Mouse (Mus musculus): ENCODE measurements around the gene Ankib1. TPM values are rescaled to one million over a fixed set of nuclear protein-coding genes. Genes with fewer than 3 reads are reported as not detected.
A peak's percentile ranks its signal among the peaks of the same experiment; 100 is the strongest.
"Not testable (repeated sequence)": the region's sequence is repeated elsewhere in the genome, so short reads cannot be mapped to it uniquely, and the experiment has no call there.

Ankib1 gene
- total RNA-seq (2021), result 100 to 1,000 TPM; 103 to 105 TPM

- DNase-seq, result peak; percentile 91 to 92
Measured at GRCm38 (mm10) chr5:3802433-3803291, at the start of gene Ankib1, which contains the start of gene Krit1. TSS of gene Ankib1 (minus strand) at chr5:3802925. TSS of gene Krit1 (plus strand) at chr5:3803184.

DNA sequence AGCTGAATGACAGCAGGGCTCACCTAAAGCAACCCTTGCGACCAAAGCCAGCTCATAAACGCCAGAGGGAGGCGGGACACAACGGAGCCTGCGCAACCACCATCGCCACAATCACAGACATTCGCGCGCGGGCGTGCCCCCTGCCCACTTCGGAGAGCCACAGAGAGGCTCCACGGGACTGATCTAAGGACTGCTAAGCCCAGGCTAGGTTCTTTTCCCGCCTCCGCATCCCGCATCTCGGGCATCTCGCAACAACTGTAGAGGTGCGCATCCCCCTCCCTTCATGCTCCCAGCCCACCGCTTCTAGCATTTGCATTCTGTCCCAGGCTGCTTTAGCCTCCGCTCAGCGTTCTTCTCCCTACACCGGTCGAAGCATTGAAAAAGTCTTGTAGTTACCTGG, 42.3 kb upstream of the Ankib1 start, which contains the start of gene Lrrd1:
Gene Lrrd1 (plus strand): TSS at position 148 of the 400 bp plus-strand sequence.
- DNase-seq, result peak; percentile 2 to 10

DNA sequence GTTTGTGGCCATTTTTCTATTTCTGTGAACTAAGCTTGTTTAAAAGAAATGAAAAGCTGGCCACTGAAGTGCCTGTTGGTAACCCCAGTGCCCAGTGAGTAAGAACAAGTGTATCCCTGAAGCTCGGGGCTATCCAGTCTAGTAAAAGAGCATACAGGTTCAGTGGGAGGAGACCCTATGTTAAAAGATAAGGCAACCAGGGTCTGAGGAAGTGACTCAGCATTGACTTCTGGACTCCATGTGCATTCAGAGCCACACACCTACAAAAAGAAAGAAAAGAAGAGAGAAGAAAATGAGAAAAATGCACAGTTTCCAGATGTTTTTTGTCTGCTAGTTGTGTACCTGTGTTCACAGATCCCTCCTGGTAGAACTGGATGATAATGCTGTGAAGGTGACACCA, 31.4 kb upstream of the Ankib1 start:
- DNase-seq, result no peak

GRCm38 (mm10) chr5:3808472-3808871, 5.7 kb upstream of the Ankib1 start:
- no peak for DNase-seq

- DNase-seq, result no peak
Measured at GRCm38 (mm10) chr5:3803292-3804165, 804 bp upstream of the Ankib1 start.

DNA sequence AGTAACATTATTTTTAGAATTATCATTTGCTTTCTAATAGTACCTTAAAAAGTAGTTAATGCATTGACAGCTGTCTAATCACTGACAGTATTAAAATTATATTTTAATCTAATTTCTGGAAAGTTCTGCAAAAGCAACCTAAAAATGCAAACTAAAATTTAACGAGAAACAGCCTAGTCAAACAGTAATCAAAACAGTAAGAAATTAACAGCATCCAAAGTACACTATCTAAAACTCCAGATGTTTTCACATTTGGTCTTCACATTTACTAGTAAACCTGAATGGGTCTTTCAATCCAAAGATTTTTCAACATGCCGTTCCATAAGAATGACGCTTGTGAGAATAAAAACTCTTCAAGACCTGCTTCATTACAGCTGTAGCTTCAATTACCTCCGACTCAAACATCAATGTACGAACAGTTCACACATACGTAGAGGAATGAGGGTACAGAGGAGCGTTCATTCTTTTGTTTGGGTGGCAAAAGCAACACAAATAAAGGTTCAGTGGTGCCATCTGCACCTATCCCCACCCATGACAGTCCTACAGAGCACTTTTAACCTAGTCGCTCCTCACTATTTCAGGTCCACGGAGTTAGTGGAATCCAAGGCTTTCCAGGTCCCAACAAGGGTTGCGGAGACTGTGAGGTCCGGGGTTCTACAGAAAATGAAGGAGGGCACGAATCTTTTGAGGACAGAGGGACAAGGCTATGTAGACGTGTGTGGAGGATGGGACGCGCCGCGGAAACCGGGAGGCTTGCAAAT, 873 bp downstream of the Ankib1 start:
- no peak for DNase-seq

DNA sequence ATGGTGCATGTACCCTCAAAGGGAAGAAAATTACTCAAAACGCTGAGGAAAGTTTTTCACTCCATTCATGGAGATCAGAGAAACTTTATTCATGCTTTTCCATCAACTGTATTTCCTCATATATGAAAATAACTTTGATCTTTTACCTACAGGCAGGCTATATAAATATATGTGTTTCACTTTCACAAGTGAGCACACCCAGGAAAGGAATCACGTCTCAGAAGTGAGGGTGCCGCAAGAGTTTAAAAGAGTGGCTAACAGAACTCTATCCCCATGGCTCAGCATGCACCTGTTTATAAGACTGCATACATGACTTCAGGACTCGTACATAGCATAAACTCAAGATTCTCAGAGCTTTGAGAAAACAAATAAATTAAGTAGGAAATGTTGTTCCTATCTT, 1.8 kb downstream of the Ankib1 start:
- DNase-seq, result no peak

DNA sequence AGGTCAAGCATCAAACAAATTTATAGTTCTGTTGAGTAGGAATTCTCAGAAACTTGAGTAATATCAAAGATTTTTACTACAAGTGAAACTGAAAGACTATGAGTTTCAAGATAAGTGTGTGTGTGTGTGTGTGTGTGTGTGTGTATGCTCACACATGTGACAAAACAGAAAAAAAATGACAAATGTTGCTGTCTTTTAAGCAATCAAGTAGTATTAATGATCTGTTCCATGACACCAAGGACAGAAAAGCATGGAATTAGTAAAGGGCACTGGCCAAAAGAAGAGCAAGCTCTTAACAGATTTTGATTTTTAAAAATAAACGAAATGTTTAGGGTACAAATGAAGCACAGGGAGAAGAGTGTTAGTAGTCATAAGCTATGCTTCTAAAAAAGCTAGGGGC, 2.7 kb downstream of the Ankib1 start:
- DNase-seq, result no peak

DNA sequence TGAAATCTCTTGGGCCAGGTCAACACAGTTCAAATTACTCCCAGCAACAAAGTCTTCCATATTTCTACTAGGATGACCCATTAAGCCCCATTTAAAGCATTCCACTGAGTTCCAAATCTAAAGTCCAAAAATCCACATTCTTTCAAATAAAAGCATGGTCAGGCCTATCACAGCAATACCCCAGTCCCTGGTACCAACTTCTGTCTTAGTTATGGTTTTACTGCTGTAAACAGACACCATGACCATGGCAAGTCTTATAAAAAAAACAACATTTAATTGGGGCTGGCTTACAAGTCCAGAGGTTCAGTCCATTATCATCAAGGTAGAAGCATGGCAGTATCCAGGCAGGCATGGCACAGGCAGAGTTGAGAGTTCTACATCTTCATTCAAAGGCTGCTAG, 4.1 kb downstream of the Ankib1 start:
- DNase-seq, result not testable (repeated sequence)

- DNase-seq, result not testable (repeated sequence)
Measured at GRCm38 (mm10) chr5:3797101-3797500, 5.6 kb downstream of the Ankib1 start.

DNA sequence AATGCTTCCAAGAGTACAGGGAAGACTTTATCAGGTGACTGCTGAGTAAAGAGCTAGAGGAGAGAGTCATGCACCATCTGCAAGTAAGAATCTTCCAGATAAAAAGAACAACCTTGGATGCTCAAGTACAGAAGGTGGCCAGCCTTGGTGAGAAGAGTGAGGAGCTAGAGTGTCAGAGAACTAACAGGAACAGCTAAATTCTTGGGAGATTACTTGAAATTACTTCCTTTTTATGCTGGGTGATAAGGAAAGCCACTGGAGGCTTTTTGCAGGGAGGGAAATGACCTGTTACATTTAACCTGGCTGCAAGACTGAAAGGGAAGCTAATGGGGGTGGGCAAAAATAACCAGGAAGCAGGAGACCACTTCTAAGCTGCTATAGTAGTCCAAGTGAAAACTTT, 11.7 kb downstream of the Ankib1 start:
- no peak for DNase-seq

DNA sequence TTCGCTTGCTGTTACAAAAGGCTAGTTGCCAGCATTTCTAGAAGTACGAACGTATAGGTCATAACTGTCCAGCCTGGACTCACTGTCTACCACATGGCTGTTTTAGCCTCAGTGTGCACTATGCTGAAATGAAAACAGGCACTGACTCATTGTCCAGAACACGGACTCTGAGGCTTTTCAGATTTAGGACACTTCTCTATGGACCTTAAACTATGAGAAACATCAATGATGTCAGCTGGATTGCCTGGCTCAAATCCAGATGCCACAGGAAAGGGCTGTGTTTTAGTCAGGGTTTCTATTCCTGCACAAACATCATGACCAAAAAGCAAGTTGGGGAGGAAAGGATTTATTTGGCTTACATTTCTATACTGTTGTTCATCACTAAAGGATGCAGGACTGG, 15.2 kb downstream of the Ankib1 start:
- DNase-seq, result no peak

GRCm38 (mm10) chr5:3784751-3785496, 17.8 kb downstream of the Ankib1 start:
- no peak for DNase-seq

- no peak for DNase-seq
Measured at GRCm38 (mm10) chr5:3783947-3784681, 18.6 kb downstream of the Ankib1 start.

- no peak for DNase-seq
Measured at GRCm38 (mm10) chr5:3782670-3783069, 20.1 kb downstream of the Ankib1 start.

DNA sequence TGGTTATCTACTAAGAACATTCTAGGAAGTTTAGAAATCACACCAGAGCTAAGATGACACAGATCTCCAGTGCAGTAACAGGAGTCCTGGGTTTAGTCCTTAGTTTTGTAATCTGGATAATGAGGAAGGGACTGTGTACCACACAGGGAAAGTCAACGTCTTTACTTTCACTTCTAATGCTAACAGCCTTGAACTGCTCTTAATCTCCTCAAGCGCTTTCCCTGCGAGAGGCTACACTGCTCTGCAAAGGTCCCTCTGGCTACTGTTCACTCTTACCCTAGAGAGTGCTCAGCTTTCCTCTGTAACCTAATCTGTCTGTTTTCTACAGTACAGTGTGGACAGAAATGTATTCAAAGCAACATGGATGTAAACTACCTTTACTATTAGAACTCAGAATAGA, 30.7 kb downstream of the Ankib1 start:
- no peak for DNase-seq

GRCm38 (mm10) chr5:3771512-3771911, 31.2 kb downstream of the Ankib1 start:
- DNase-seq, result no peak

GRCm38 (mm10) chr5:3750536-3750935, 52.2 kb downstream of the Ankib1 start:
- not testable (repeated sequence) for DNase-seq

DNA sequence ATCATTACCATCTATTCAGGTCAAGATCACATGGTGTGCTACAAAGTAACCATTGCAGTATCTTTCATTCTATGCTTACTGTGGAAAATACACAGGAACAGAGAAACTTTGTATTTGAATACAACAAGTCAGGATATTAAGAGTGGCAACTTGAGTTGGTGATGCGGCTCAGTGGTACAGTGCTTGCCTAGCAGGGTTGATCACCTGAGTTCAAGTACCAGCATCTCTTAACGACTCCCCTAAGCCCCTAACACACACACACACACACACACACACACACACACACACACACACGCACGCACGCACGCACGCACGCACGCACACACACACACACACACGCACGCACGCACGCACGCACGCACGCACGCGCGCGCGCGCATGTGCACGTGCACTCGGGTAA, 69.9 kb downstream of the Ankib1 start:
- not testable (repeated sequence) for DNase-seq

GRCm38 (mm10) chr5:3728820-3729219, 73.9 kb downstream of the Ankib1 start:
- no peak for DNase-seq

- DNase-seq, result no peak
Measured at GRCm38 (mm10) chr5:3725491-3725890, 77.2 kb downstream of the Ankib1 start.
